Mouse (Mus musculus) adrenal gland, adult 18-20 months (tissue): ENCODE results near the gene Map7. TPM values are rescaled to one million over a fixed set of nuclear protein-coding genes. Genes with fewer than 3 reads are reported as not detected.

Experiments
- DNase-seq, 2 experiments: peaks; one replicate each; pipeline ENCODE4 v3.0.0; 2021 to 2022; ENCODE audit warnings: low spot score in 2 of 2
- total RNA-seq, 2 experiments: library from RNA; stranded (reverse); gene quantifications; 1 replicate in 1 of 2; 2 replicates in 1 of 2; pipeline ENCODE4 v1.2.3; 2021

The Map7 gene
- total RNA-seq, 2 experiments from 2014 or later: 17.6 to 20.6 TPM

- DNase-seq: no peak
These were observed 1.6 kb downstream of the Map7 start for GRCm38 (mm10) chr10:20149835-20150355.

GRCm38 (mm10) chr10:20152131-20152530 is 3.9 kb downstream of the Map7 start:
- DNase-seq: no peak

- DNase-seq: no peak
These were observed 5.2 kb downstream of the Map7 start for GRCm38 (mm10) chr10:20153507-20153906.

GRCm38 (mm10) chr10:20155401-20155800 is 7.1 kb downstream of the Map7 start:
- DNase-seq: no peak

GRCm38 (mm10) chr10:20157021-20157726 is 8.9 kb downstream of the Map7 start:
- no peak for DNase-seq

- DNase-seq: no peak
These were observed 10.5 kb downstream of the Map7 start for GRCm38 (mm10) chr10:20158756-20159155.

- no peak for DNase-seq
These were observed 11.0 kb downstream of the Map7 start for GRCm38 (mm10) chr10:20159308-20159707.

GRCm38 (mm10) chr10:20160914-20161313 is 12.6 kb downstream of the Map7 start:
- DNase-seq: peak in 1 of 2 experiments; percentile 10

GRCm38 (mm10) chr10:20164810-20165209 is 16.5 kb downstream of the Map7 start:
- no peak for DNase-seq

GRCm38 (mm10) chr10:20166797-20167196 is 18.5 kb downstream of the Map7 start:
- no peak for DNase-seq

GRCm38 (mm10) chr10:20167467-20167866 is 19.2 kb downstream of the Map7 start:
- DNase-seq: no peak

GRCm38 (mm10) chr10:20169182-20169674 is 21.0 kb downstream of the Map7 start:
- DNase-seq: no peak

GRCm38 (mm10) chr10:20169927-20170604 is 21.8 kb downstream of the Map7 start:
- DNase-seq: no peak

- peak; percentile 36 to 40 for DNase-seq
These were observed 22.4 kb downstream of the Map7 start for GRCm38 (mm10) chr10:20170605-20171088.

- DNase-seq: no peak
These were observed 22.9 kb downstream of the Map7 start for GRCm38 (mm10) chr10:20171209-20171608.

GRCm38 (mm10) chr10:20171756-20172155 is 23.5 kb downstream of the Map7 start:
- DNase-seq: no peak

- DNase-seq: no peak
These were observed 25.5 kb downstream of the Map7 start for GRCm38 (mm10) chr10:20173733-20174132.

GRCm38 (mm10) chr10:20176054-20176453 is 27.8 kb downstream of the Map7 start:
- no peak for DNase-seq

- no peak for DNase-seq
These were observed 30.7 kb downstream of the Map7 start for GRCm38 (mm10) chr10:20178807-20179605.

GRCm38 (mm10) chr10:20181198-20181597 is 32.9 kb downstream of the Map7 start:
- no peak for DNase-seq
